Mouse (Mus musculus): Measurements from ENCODE around the gene Gosr1. TPM values are rescaled to one million over a fixed set of nuclear protein-coding genes. Genes with fewer than 3 reads are reported as not detected.
"Not testable (repeated sequence)": the region's sequence is repeated elsewhere in the genome, so short reads cannot be mapped to it uniquely, and the experiment has no call there.

Gosr1 gene
- polyA plus RNA-seq, 1 experiment, result 22.4 TPM

DNA sequence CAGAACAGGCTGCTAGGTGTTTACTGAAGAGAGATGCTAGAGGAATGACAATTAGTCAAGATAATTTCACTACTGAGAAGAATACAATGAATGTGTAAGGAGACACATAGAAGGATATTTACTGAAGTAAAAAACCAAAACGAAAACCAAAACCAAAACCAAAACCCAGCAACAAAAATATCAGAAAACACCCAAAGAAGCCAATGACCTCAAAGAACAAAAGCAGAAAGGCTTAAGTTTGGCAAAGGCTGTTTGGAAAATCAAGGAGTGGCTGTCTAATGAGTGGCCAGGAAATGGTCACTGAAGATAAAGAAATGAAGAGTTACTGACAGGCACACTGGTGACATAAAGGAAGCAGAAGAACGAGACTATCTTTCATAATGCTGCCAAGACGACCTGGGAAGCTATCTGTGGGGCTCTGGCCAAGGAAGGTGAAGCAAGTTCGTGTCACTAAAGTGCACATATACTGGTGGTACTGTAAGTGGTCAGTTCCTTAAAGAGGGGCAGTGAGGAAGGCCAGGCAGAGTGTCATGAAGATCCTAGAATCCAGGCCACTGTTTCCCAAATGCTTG, 27.5 kb downstream of the Gosr1 start:
- DNase-seq (ENCODE audit: low spot score), result no peak

DNA sequence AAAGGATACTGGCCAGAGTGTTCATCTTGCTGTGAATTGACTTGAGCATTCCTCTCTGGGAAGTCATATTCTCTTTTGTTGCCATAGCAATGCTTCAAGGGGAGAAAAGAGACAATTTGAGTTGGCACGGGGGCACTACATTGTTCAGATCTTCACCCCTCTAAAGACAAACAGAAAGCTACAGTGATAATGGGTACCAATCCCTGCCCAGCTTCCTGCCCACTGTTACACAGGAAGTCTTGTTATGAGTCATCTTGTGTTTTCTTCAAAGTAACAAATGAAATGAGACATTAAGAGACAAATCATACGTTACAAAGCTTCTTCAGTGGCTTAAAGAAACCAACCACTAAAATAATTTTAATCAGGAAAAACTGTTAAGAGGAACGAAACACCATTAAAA, 28.8 kb downstream of the Gosr1 start:
- no peak for DNase-seq (ENCODE audit: low spot score)

DNA sequence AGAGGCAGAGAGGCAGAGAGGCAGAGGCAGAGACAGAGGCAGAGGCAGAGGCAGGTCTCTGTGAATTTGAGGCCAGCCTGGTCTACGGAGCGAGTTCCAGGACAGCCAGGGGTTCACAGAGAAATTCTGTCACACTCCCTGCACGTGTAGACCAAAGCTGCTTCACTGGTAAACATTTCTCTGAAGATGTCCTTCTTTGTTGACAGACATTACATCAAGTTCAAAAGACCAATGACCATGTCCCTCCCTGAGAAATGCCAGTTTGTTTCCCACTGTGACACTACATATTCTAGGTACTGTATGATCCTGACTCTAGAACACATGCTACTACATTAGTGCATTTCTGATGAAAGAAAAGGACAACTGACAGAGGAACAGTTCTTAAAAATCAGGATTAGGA, 32.7 kb downstream of the Gosr1 start:
- no peak for DNase-seq (ENCODE audit: low spot score)

DNA sequence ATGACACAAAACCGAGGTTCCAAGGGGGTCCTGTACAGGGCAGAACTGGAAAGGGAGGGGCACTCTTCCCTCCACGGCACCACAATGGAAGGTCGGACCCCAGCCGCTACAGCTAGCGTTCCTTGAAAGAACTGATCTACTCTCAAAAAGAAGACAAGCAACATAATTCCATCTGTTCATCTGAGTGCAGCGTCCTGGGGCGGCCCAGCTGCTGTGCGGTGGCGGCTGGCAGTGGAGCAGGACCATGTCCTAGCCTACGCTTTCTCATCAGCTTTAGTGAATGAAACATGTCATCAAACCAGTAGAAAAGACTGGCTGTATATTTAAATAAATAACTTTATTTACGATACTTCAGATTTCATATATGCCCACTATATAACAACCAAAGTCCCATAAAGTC, 35.3 kb downstream of the Gosr1 start:
- no peak for DNase-seq (ENCODE audit: low spot score)

DNA sequence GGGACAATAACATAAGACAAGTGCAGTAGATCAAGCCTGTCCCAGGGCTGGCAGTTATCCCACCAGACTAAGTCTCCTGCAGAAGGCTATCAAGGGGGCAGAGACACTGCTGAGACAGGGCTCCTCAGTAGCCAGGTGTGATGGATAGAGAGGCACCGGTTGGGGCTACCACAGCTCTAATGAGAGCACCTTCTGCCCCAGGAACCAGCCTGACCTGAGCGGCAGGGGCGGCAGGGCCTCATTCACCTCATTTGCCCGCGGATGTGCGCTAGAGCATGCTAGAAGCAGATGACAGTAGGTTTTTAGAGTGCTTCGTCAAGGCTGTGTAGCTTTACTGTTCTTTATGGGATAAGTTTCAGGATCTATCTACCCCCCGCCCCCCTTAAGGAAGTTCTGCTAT, 39.5 kb downstream of the Gosr1 start:
- no peak for DNase-seq (ENCODE audit: low spot score)

DNA sequence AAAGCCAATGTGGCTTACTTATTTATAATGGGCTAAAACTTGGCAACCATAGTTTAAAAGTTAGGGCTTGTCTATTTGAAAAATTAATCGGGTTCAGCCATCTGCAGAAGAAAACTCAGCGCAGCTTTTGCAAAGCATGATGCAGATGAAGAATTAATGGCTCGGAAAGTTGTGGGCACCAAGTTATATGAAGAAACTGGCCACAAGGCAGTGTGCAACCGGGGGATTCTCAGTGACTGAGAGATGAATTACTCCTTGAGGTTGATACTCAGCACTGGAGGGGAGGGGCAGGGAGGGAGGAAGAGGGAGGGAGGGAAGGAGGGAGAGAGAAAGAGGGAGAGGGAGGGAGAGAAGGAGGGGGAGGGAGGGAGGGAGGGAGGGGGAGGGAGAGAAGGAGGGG, 46.4 kb downstream of the Gosr1 start:
- DNase-seq (ENCODE audit: low spot score), result no peak

DNA sequence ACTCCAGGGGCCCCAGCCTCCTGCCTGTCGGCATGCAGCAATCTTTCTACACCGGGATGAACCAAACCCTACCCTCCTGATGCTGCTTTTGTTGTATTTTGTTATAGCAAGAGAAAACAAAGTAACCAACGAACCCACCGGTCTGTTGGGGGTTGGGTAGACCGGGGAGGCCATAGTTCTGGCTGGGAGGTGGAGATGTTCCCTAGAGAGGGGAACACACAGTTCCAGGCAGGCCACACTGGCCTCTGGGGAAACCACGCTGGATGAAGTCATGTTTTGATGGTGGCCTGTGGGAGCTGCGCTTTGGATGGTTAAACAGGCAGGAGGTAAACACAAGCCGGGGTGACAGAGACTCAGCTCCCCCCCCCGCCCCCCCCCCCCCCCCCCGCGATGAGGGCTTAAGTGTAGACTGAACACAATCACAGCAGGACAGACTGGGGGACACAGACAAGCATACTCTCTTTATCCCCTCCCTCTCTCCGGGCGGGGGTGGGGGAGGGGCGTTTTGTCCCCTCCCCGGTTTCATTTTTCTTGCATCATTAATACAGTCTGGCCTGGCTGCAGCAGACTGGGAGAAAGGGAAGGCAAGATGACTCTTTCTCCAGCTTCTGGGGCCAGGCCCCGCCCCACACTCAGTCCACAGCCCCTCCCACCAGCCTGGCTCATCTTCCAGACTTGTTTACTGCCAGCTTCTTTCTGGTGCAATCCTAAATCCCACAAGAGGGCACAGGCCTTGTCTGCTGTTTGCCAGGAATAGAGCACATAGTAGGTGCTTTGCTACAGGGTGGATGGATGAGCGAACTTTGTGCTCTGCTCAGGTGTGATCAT, 53.5 kb downstream of the Gosr1 start:
- no peak for DNase-seq (ENCODE audit: low spot score)

DNA sequence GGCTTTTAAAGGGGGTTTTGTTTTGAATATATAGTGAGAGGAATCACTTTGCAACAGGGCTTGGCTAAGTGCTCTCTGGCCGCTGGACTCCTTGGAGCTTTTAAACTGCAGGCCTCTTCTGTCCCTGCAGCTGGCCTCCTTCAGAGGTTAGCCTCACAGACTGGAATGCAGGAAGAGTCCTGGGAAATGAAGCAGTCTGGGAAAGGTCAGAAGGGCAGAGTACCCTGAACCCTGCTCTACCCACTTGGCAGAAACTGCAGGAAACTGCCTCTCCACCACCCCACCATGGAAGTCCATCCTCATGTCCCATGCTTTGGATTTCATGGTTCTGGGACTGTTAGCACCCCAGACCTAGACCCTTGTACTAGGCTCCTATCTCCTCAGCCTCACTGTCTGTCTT, 54.5 kb downstream of the Gosr1 start:
- DNase-seq (ENCODE audit: low spot score), result no peak

DNA sequence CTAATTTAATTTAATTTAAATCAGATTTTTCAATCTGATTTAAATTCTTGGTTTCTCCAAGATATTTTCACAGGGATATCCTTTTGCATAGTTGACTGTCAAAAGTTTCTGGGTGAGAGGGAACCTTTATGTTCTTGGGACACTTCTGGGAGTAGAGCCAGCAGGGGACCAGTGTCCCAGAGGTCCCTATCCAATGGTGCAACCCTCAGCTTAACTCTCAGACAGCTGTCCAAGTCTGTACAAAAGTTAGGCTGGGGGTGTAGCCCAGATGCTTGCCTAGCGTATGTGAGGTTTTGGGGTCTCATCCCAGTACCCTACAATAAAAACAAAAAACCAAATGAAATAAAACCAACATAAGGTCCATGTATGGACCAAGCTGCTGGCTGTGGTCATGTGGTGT, 55.3 kb downstream of the Gosr1 start:
- DNase-seq (ENCODE audit: low spot score), result no peak

DNA sequence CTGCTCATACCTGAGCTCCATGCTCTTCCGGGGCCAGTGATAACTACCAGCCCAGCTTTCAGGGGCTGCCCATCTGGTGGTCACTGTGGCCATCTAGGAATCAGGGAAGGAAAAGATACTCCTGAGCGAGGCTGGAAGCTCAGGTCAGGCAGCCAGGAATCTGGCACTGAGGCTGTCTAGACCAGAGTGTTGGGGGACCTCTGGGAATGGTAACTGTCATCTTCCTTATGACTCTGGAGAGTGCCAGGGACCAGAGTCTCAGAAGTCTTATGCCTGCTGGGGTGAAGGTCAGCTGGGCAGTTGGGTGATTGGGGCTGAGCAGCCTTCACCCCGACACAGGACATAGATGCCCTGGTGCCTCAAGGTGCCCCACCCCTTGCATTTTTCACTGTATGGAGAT, 55.7 kb downstream of the Gosr1 start:
- no peak for DNase-seq (ENCODE audit: low spot score)

DNA sequence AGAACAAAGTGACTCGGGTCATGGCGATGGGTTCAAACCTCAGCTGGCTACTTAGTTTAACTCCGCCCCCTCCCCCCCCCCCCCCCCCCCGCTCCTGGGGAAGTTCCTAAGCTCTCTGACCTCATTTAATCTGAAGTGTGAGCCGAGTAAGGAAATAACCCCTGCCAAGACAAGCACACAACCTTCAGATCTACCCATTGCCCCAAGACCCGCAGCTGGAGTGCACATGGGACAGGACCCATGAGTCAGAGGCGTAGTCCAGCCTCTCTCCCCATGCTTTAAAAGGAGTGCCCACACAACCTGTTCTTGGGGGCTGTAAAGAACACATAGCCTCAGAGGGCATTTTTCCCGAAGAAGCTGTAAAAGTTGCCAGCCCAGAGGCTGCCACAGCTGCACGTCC, 63.8 kb downstream of the Gosr1 start:
- no peak for DNase-seq (ENCODE audit: low spot score)

DNA sequence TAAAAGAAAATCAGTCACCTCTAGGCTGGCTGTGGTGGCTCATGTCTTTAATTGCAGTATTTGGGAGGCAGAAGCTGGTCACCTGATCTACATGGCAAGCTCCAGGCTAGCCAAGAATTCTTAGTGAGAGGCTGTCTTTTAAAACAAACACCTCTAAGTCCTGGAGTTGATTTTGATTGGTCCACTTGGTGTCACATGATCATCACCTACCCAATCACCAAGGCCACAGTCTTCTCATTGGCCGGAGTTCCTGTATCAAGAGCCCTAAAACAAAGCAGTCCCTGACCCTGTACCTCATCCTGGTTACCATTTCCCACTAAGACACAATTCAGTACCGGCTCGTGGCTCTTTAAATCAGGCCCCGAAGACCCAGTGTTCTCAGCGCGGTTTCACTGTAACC, 67.6 kb downstream of the Gosr1 start:
- no peak for DNase-seq (ENCODE audit: low spot score)

DNA sequence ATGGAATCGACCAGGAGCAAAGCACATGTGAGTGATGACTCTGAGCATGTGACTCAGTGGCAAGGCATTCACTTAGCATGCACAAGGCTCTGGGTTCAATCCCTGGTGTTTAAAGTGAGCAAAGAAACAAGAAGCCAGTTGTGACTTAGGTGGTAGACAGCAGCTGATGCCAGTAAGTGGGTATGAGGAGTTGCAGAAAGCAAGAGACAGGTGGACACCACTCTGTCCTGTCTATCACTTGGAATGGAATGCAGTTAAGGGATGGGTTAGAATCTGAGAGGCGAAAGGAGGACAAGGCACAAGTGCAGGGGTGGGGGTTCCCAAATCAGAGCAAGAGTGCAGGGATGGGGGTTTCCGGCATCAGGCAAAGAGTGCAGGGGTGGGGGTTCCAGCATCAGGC, 71.3 kb downstream of the Gosr1 start:
- no peak for DNase-seq (ENCODE audit: low spot score)

DNA sequence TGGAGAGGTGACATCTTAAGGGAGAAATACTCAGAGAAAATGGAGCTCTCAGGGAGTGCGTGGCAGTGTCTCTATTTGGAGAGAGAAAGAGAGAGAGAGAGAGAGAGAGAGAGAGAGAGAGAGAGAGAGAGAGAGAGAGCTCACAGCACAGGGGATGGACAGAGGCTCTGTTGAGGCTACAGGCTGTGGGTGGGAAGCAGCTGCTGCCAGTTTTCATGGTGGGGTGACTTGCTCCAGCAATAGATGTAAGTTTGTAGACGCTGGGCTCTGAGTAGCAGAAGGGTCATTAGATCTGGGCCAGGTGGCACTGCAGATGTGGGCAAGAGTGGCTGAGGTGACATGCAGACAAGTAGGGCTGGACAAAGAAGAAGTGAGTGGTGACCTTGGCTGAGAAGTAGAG, 77.8 kb downstream of the Gosr1 start:
- DNase-seq (ENCODE audit: low spot score), result no peak

DNA sequence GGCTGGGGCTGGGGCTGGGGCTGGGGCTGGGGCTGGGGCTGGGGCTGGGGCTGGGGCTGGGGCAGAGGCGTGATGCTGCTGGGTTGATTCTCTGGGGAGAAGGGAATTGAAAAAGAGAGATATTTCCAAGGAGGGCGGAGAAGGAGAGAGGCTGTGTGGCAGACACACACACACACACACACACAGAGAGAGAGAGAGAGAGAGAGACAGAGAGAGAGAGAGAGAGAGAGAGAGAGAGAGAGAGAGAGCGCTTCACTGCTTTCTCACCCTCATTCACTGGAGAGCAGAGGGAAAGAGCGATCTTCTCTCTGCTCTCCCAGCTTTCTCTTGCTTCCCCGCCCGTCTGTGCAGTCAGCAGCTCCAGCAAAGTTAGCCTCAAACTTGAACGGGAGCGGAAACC, 83.9 kb downstream of the Gosr1 start, which contains the start of gene Trarg1:
TSS of gene Trarg1 (plus strand) at position 301 of the 400 bp plus-strand sequence.
- DNase-seq (ENCODE audit: low spot score), result not testable (repeated sequence)

Other genes with a start within 250 kb of the Gosr1 start
- 29.6 and 30.2 TPM in 2 replicates for gene Abr, start 141.3 kb downstream of the Gosr1 start, polyA plus RNA-seq (2012; rRNA removed)
- gene Bhlha9, start 91.1 kb downstream of the Gosr1 start, polyA plus RNA-seq (2012; rRNA removed), result not detected in 2 replicates
- gene Trarg1, start 83.8 kb downstream of the Gosr1 start, polyA plus RNA-seq (2012; rRNA removed), result 1.4 and 1.6 TPM in 2 replicates
- 36.3 and 41.4 TPM in 2 replicates for gene Cpd, start 83.4 kb upstream of the Gosr1 start, polyA plus RNA-seq (2012; rRNA removed)
- gene Tmigd1, start 138.6 kb upstream of the Gosr1 start, polyA plus RNA-seq (2012; rRNA removed), result 0.74 and 0.93 TPM in 2 replicates
- gene Blmh, start 161.2 kb upstream of the Gosr1 start, polyA plus RNA-seq (2012; rRNA removed), result 25.8 and 34.6 TPM in 2 replicates
- gene Slc6a4, start 235.0 kb upstream of the Gosr1 start, polyA plus RNA-seq (2012; rRNA removed), result 0.87 and 0.91 TPM in 2 replicates